Mouse (Mus musculus): Measurements from ENCODE around the gene Ccnd2.

- TF ChIP-seq POLR2A (IDR thresholded peaks at IDR 0.05; ENCODE audit: insufficient read length, low read depth), result no peak
- no peak for TF ChIP-seq E2F4 (IDR thresholded peaks at IDR 0.05; ENCODE audit: insufficient read depth)
- TF ChIP-seq MYOD1 (IDR thresholded peaks at IDR 0.05; ENCODE audit: control insufficient read depth in 1 of 3, insufficient read length in 2 of 3, low read depth in 2 of 3), result no peak
- no peak for TF ChIP-seq TCF12 (IDR thresholded peaks at IDR 0.05; ENCODE audit: insufficient read depth, poor library complexity, severe bottlenecking)
- no peak for TF ChIP-seq MAX (IDR thresholded peaks at IDR 0.05; ENCODE audit: low read depth)
- no peak for TF ChIP-seq MYOG (IDR thresholded peaks at IDR 0.05; ENCODE audit: control insufficient read depth in 1 of 3, insufficient read depth in 1 of 3, insufficient read length in 2 of 3, low read depth in 2 of 3)
- TF ChIP-seq POLR2AphosphoS2 (IDR thresholded peaks at IDR 0.05; ENCODE audit: insufficient read length, low read depth), result no peak
- no peak for TF ChIP-seq CEBPB (IDR thresholded peaks at IDR 0.05; ENCODE audit: insufficient read depth, poor library complexity, severe bottlenecking)
- no peak for TF ChIP-seq SRF (IDR thresholded peaks at IDR 0.05; ENCODE audit: control insufficient read depth, insufficient read length, low read depth)
- TF ChIP-seq USF1 (IDR thresholded peaks at IDR 0.05; ENCODE audit: low read depth), result no peak
- no peak for TF ChIP-seq REST (IDR thresholded peaks at IDR 0.05; ENCODE audit: insufficient read depth, insufficient read length)
- TF ChIP-seq TCF3 (IDR thresholded peaks at IDR 0.05; ENCODE audit: insufficient read length, low read depth), result no peak
Observed at GRCm38 (mm10) chr6:127104396-127105029, 47.5 kb downstream of the Ccnd2 start.

All from myocyte (in vitro differentiated cells).